Mouse (Mus musculus): ENCODE measurements around the gene Trim38.

- TF ChIP-seq SRF (IDR thresholded peaks at IDR 0.05; ENCODE audit: control insufficient read depth, insufficient read length, low read depth), result no peak
- TF ChIP-seq POLR2A (IDR thresholded peaks at IDR 0.05; ENCODE audit: insufficient read length, low read depth), result no peak
- TF ChIP-seq TCF12 (IDR thresholded peaks at IDR 0.05; ENCODE audit: insufficient read depth, poor library complexity, severe bottlenecking), result no peak
- no peak for TF ChIP-seq USF1 (IDR thresholded peaks at IDR 0.05; ENCODE audit: low read depth)
- no peak for TF ChIP-seq MYOG (IDR thresholded peaks at IDR 0.05; ENCODE audit: control insufficient read depth in 1 of 3, insufficient read depth in 1 of 3, insufficient read length in 2 of 3, low read depth in 2 of 3)
- no peak for TF ChIP-seq MAX (IDR thresholded peaks at IDR 0.05; ENCODE audit: low read depth)
- TF ChIP-seq MYOD1 (IDR thresholded peaks at IDR 0.05; ENCODE audit: control insufficient read depth in 1 of 3, insufficient read length in 2 of 3, low read depth in 2 of 3), result no peak
- no peak for TF ChIP-seq CEBPB (IDR thresholded peaks at IDR 0.05; ENCODE audit: insufficient read depth, poor library complexity, severe bottlenecking)
- TF ChIP-seq E2F4 (IDR thresholded peaks at IDR 0.05; ENCODE audit: insufficient read depth), result no peak
- no peak for TF ChIP-seq REST (IDR thresholded peaks at IDR 0.05; ENCODE audit: insufficient read depth, insufficient read length)
- TF ChIP-seq POLR2AphosphoS2 (IDR thresholded peaks at IDR 0.05; ENCODE audit: insufficient read length, low read depth), result no peak
These were observed 8.6 kb downstream of the Trim38 start for GRCm38 (mm10) chr13:23778339-23778738.

Data from myocyte (in vitro differentiated cells).